Mouse (Mus musculus): ENCODE results near the gene Ndufs1.

Ndufs1 gene

GRCm38 (mm10) chr1:63176604-63177421 lies at the start of gene Ndufs1, which contains the start of gene Eef1b2:
TSS of gene Ndufs1 (minus strand) at chr1:63176833.
TSS of gene Eef1b2 (plus strand) at chr1:63176825.
- under 1% methylated on average over 72 of the region's 72 CpGs for WGBS

- 31% methylated on average over 7 of the region's 7 CpGs for WGBS
These were observed 49.3 kb upstream of the Ndufs1 start for GRCm38 (mm10) chr1:63225890-63226289.

- WGBS, result 88% methylated on average over 4 of the region's 4 CpGs
These were observed 48.4 kb upstream of the Ndufs1 start for GRCm38 (mm10) chr1:63225009-63225408.

GRCm38 (mm10) chr1:63219277-63219676 lies 42.6 kb upstream of the Ndufs1 start:
- WGBS, result 99% methylated on average over 4 of the region's 4 CpGs

- WGBS, result 63% methylated on average over 7 of the region's 7 CpGs
These were observed 38.0 kb upstream of the Ndufs1 start for GRCm38 (mm10) chr1:63214631-63215030.

- 32% methylated on average over 3 of the region's 3 CpGs for WGBS
These were observed 37.6 kb upstream of the Ndufs1 start, which contains the start of gene Gpr1 for GRCm38 (mm10) chr1:63214271-63214558. TSS of gene Gpr1 (minus strand) at chr1:63214543.

- 24% methylated on average over 22 of the region's 22 CpGs for WGBS
These were observed 37.0 kb upstream of the Ndufs1 start for GRCm38 (mm10) chr1:63213478-63214270.

GRCm38 (mm10) chr1:63209861-63210529 lies 33.4 kb upstream of the Ndufs1 start:
- 46% methylated on average over 6 of the region's 6 CpGs for WGBS

GRCm38 (mm10) chr1:63207607-63208006 lies 31.0 kb upstream of the Ndufs1 start:
- WGBS, result 85% methylated on average over 3 of the region's 3 CpGs

GRCm38 (mm10) chr1:63204660-63205394 lies 28.2 kb upstream of the Ndufs1 start:
- 43% methylated on average over 7 of the region's 7 CpGs for WGBS

- WGBS, result 28% methylated on average over 7 of the region's 7 CpGs
These were observed 27.5 kb upstream of the Ndufs1 start for GRCm38 (mm10) chr1:63203950-63204659.

- WGBS, result 91% methylated on average over 1 of the region's 1 CpGs
These were observed 26.8 kb upstream of the Ndufs1 start for GRCm38 (mm10) chr1:63203471-63203870.

GRCm38 (mm10) chr1:63201672-63202071 lies 25.0 kb upstream of the Ndufs1 start:
- WGBS, result 79% methylated on average over 1 of the region's 1 CpGs

GRCm38 (mm10) chr1:63200322-63200721 lies 23.7 kb upstream of the Ndufs1 start:
- WGBS, result 95% methylated on average over 18 of the region's 18 CpGs

GRCm38 (mm10) chr1:63199387-63199786 lies 22.8 kb upstream of the Ndufs1 start:
- WGBS, result 46% methylated on average over 6 of the region's 6 CpGs

- WGBS, result 38% methylated on average over 5 of the region's 5 CpGs
These were observed 19.3 kb upstream of the Ndufs1 start for GRCm38 (mm10) chr1:63195848-63196512.

GRCm38 (mm10) chr1:63192306-63193065 lies 15.9 kb upstream of the Ndufs1 start:
- 93% methylated on average over 11 of the region's 11 CpGs for WGBS

- WGBS, result 25% methylated on average over 8 of the region's 8 CpGs
These were observed 14.2 kb upstream of the Ndufs1 start for GRCm38 (mm10) chr1:63190851-63191250.

- 78% methylated on average over 3 of the region's 3 CpGs for WGBS
These were observed 11.9 kb upstream of the Ndufs1 start for GRCm38 (mm10) chr1:63188536-63188935.

- WGBS, result 96% methylated on average over 6 of the region's 6 CpGs
These were observed 8.8 kb upstream of the Ndufs1 start for GRCm38 (mm10) chr1:63185430-63185829.
